Mouse (Mus musculus) heart, postnatal 0 days (tissue): ENCODE results near the gene Tubb3.

ENCODE experiments used
- CTCF ChIP-seq: IDR thresholded peaks from 2 replicates; pipeline ENCODE4 v1.5.1; 2016; ENCODE audit warnings: antibody characterized with exemption, control low read depth, low read depth
- EP300 ChIP-seq: IDR thresholded peaks from 2 replicates; pipeline ENCODE4 v1.6.1; 2016; ENCODE audit warnings: antibody characterized with exemption, low read depth

DNA sequence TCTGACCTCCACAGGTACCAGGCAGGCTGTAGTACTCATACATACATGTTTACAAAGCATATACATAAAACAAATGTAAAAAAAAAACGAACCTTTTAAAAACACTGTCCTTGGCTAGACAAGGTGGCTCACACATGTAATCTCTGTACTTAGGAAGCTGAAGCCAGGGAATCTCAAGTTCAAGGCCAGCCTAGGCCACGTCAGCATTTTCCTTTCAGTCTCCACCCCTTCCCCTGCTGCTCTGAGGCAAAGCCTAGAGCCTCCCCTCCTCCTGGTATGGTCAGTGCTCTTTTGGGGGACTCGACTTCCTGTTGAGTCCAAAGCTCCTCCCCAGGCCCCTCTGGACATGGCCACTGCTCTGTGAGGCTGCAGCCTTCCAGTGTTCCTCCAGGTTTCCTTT is 24.2 kb upstream of the Tubb3 start:
- no peak for TF ChIP-seq EP300
- TF ChIP-seq CTCF = no peak
